Mouse (Mus musculus): ENCODE data around the gene Elovl1. TPM values are rescaled to one million over a fixed set of nuclear protein-coding genes. Genes with fewer than 3 reads are reported as not detected.
A peak's percentile ranks its signal among the peaks of the same experiment; 100 is the strongest.

Elovl1 gene
- 120 and 128 TPM in 2 replicates for total RNA-seq (2021)
- long read RNA-seq, transcript Elovl1-202 (8 exons, 1,137 nt): minor isoform, 8 of 88 reads
- long read RNA-seq, transcript Elovl1-201 (8 exons, 1,811 nt): major isoform, 65 of 88 reads
- long read RNA-seq, partial matches to known transcripts: 10 of 88 reads
- long read RNA-seq, other reads (novel, unspliced or antisense): 2 of 88 reads

GRCm38 (mm10) chr4:118427768-118428451 lies at the start of gene Elovl1:
TSS of gene Elovl1 (plus strand) at chr4:118428093.
- DNase-seq: peak; percentile 93

GRCm38 (mm10) chr4:118383271-118383670 lies 44.6 kb upstream of the Elovl1 start:
- no peak for DNase-seq

- DNase-seq: no peak
Measured at GRCm38 (mm10) chr4:118387316-118387715, 40.6 kb upstream of the Elovl1 start.

- no peak for DNase-seq
Measured at GRCm38 (mm10) chr4:118390146-118390545, 37.7 kb upstream of the Elovl1 start.

GRCm38 (mm10) chr4:118394505-118394904 lies 33.4 kb upstream of the Elovl1 start:
- no peak for DNase-seq

GRCm38 (mm10) chr4:118395289-118395688 lies 32.6 kb upstream of the Elovl1 start:
- DNase-seq: no peak

- DNase-seq: no peak
Measured at GRCm38 (mm10) chr4:118396433-118396832, 31.5 kb upstream of the Elovl1 start.

GRCm38 (mm10) chr4:118398400-118398799 lies 29.5 kb upstream of the Elovl1 start:
- DNase-seq: no peak

- DNase-seq: no peak
Measured at GRCm38 (mm10) chr4:118401421-118401820, 26.5 kb upstream of the Elovl1 start.

GRCm38 (mm10) chr4:118401918-118402317 lies 26.0 kb upstream of the Elovl1 start:
- DNase-seq: no peak

GRCm38 (mm10) chr4:118402701-118403100 lies 25.2 kb upstream of the Elovl1 start:
- peak; percentile 32 for DNase-seq

GRCm38 (mm10) chr4:118409142-118409900 lies 18.6 kb upstream of the Elovl1 start, which contains the start of the genes Szt2 and Med8:
TSS of gene Szt2 (minus strand) at chr4:118409273.
TSS of gene Med8 (plus strand) at chr4:118409337.
- DNase-seq: peak; percentile 84

GRCm38 (mm10) chr4:118410871-118411270 lies 17.0 kb upstream of the Elovl1 start:
- DNase-seq: no peak

- DNase-seq: no peak
Measured at GRCm38 (mm10) chr4:118413553-118413952, 14.3 kb upstream of the Elovl1 start.

- DNase-seq: no peak
Measured at GRCm38 (mm10) chr4:118415779-118416178, 12.1 kb upstream of the Elovl1 start.

GRCm38 (mm10) chr4:118416329-118416728 lies 11.6 kb upstream of the Elovl1 start:
- no peak for DNase-seq

- no peak for DNase-seq
Measured at GRCm38 (mm10) chr4:118417112-118417797, 10.6 kb upstream of the Elovl1 start.

- no peak for DNase-seq
Measured at GRCm38 (mm10) chr4:118421384-118421783, 6.5 kb upstream of the Elovl1 start.

GRCm38 (mm10) chr4:118424541-118425160 lies 3.2 kb upstream of the Elovl1 start:
- no peak for DNase-seq

- DNase-seq: no peak
Measured at GRCm38 (mm10) chr4:118425374-118425773, 2.5 kb upstream of the Elovl1 start.

GRCm38 (mm10) chr4:118427415-118427767 lies 502 bp upstream of the Elovl1 start:
- DNase-seq: no peak

GRCm38 (mm10) chr4:118428531-118429214 lies 780 bp downstream of the Elovl1 start:
- no peak for DNase-seq

Measured in adrenal gland, postnatal 25 days (tissue).